Mouse (Mus musculus) thymus, postnatal 4 days (tissue): Measurements from ENCODE around the gene Cnmd.

Experiments used
- DNase-seq: peaks from one replicate; pipeline ENCODE4 v3.0.0; 2021

Cnmd gene

GRCm38 (mm10) chr14:79662001-79662400 is at the start of gene Cnmd:
Gene Cnmd (minus strand): TSS chr14:79662170.
- DNase-seq, result no peak

- DNase-seq, result no peak
Measured at GRCm38 (mm10) chr14:79711301-79711700, 49.3 kb upstream of the Cnmd start.

GRCm38 (mm10) chr14:79703523-79704172 is 41.7 kb upstream of the Cnmd start:
- DNase-seq, result no peak

GRCm38 (mm10) chr14:79701606-79702005 is 39.6 kb upstream of the Cnmd start:
- no peak for DNase-seq

GRCm38 (mm10) chr14:79701054-79701453 is 39.1 kb upstream of the Cnmd start:
- no peak for DNase-seq

GRCm38 (mm10) chr14:79699381-79699780 is 37.4 kb upstream of the Cnmd start:
- no peak for DNase-seq

- DNase-seq, result no peak
Measured at GRCm38 (mm10) chr14:79690068-79690844, 28.3 kb upstream of the Cnmd start.

GRCm38 (mm10) chr14:79680652-79681051 is 18.7 kb upstream of the Cnmd start:
- no peak for DNase-seq

- DNase-seq, result no peak
Measured at GRCm38 (mm10) chr14:79677891-79678687, 16.1 kb upstream of the Cnmd start.

- DNase-seq, result no peak
Measured at GRCm38 (mm10) chr14:79677108-79677753, 15.3 kb upstream of the Cnmd start.

- DNase-seq, result no peak
Measured at GRCm38 (mm10) chr14:79673083-79674013, 11.4 kb upstream of the Cnmd start.

GRCm38 (mm10) chr14:79672567-79672966 is 10.6 kb upstream of the Cnmd start:
- no peak for DNase-seq

- DNase-seq, result no peak
Measured at GRCm38 (mm10) chr14:79671008-79671407, 9.0 kb upstream of the Cnmd start.

GRCm38 (mm10) chr14:79661005-79661917 is 709 bp downstream of the Cnmd start:
- DNase-seq, result peak; percentile 84

GRCm38 (mm10) chr14:79660467-79660866 is 1.5 kb downstream of the Cnmd start:
- no peak for DNase-seq

- no peak for DNase-seq
Measured at GRCm38 (mm10) chr14:79658748-79659508, 3.0 kb downstream of the Cnmd start.

GRCm38 (mm10) chr14:79658286-79658685 is 3.7 kb downstream of the Cnmd start:
- no peak for DNase-seq

GRCm38 (mm10) chr14:79652654-79653053 is 9.3 kb downstream of the Cnmd start:
- DNase-seq, result no peak

GRCm38 (mm10) chr14:79649680-79650079 is 12.3 kb downstream of the Cnmd start:
- no peak for DNase-seq

GRCm38 (mm10) chr14:79645378-79645777 is 16.6 kb downstream of the Cnmd start:
- peak; percentile 15 for DNase-seq
